Mouse (Mus musculus) Muller cell, postnatal 12 days (primary cell): ENCODE data around the gene St8sia1.

Experiments used
- DNase-seq: peaks from one replicate; pipeline ENCODE4 v3.0.0-alpha.2; 2015; ENCODE audit errors: inconsistent ontology term

The St8sia1 gene

GRCm38 (mm10) chr6:142825449-142825848 is 138.8 kb downstream of the St8sia1 start:
- no peak for DNase-seq

GRCm38 (mm10) chr6:142823008-142823787 is 141.1 kb downstream of the St8sia1 start:
- DNase-seq, result no peak

- DNase-seq, result no peak
Measured at GRCm38 (mm10) chr6:142818306-142818705, 145.9 kb downstream of the St8sia1 start.

- DNase-seq, result no peak
Measured at GRCm38 (mm10) chr6:142815513-142815912, 148.7 kb downstream of the St8sia1 start.

GRCm38 (mm10) chr6:142814495-142814921 is 149.7 kb downstream of the St8sia1 start:
- peak; percentile 74 for DNase-seq

- DNase-seq, result no peak
Measured at GRCm38 (mm10) chr6:142814011-142814410, 150.2 kb downstream of the St8sia1 start.

GRCm38 (mm10) chr6:142812969-142813368 is 151.3 kb downstream of the St8sia1 start:
- no peak for DNase-seq

- no peak for DNase-seq
Measured at GRCm38 (mm10) chr6:142810239-142810638, 154.0 kb downstream of the St8sia1 start.

- DNase-seq, result no peak
Measured at GRCm38 (mm10) chr6:142809373-142810098, 154.7 kb downstream of the St8sia1 start.

- no peak for DNase-seq
Measured at GRCm38 (mm10) chr6:142806326-142806725, 157.9 kb downstream of the St8sia1 start.

- DNase-seq, result no peak
Measured at GRCm38 (mm10) chr6:142804402-142804801, 159.8 kb downstream of the St8sia1 start, which contains the start of gene Sult6b2. TSS of gene Sult6b2 (minus strand) at chr6:142804502.

GRCm38 (mm10) chr6:142802617-142803525 is 161.4 kb downstream of the St8sia1 start:
- no peak for DNase-seq

- DNase-seq, result no peak
Measured at GRCm38 (mm10) chr6:142801687-142802086, 162.6 kb downstream of the St8sia1 start.

- no peak for DNase-seq
Measured at GRCm38 (mm10) chr6:142799704-142800374, 164.4 kb downstream of the St8sia1 start.

GRCm38 (mm10) chr6:142798837-142799236 is 165.4 kb downstream of the St8sia1 start:
- DNase-seq, result no peak

GRCm38 (mm10) chr6:142797996-142798395 is 166.3 kb downstream of the St8sia1 start:
- DNase-seq, result peak; percentile 45

- DNase-seq, result no peak
Measured at GRCm38 (mm10) chr6:142795655-142796441, 168.4 kb downstream of the St8sia1 start.

GRCm38 (mm10) chr6:142795087-142795486 is 169.2 kb downstream of the St8sia1 start:
- DNase-seq, result no peak

- DNase-seq, result no peak
Measured at GRCm38 (mm10) chr6:142793468-142793867, 170.8 kb downstream of the St8sia1 start.

- peak; percentile 69 for DNase-seq
Measured at GRCm38 (mm10) chr6:142792241-142792968, 171.8 kb downstream of the St8sia1 start.
